Mouse (Mus musculus): Measurements from ENCODE around the gene BC107364. TPM values are rescaled to one million over a fixed set of nuclear protein-coding genes. Genes with fewer than 3 reads are reported as not detected.
"Not testable (repeated sequence)": the region's sequence is repeated elsewhere in the genome, so short reads cannot be mapped to it uniquely, and the experiment has no call there.

The BC107364 gene
- not detected in 2 replicates for polyA plus RNA-seq (2015; fragmentation: Nextera tagmentation; extraction: Ambion mirVana)

- not testable (repeated sequence) for H3K4me2 ChIP-seq; H3K9ac ChIP-seq; H3K4me1 ChIP-seq (replicated peaks); H3K27ac ChIP-seq (replicated peaks); H3K36me3 ChIP-seq; H3K4me3 ChIP-seq; H3K9me3 ChIP-seq
- peaks cover 15% of the 10 kb centered on the region for H3K27me3 ChIP-seq
- WGBS, result no CpG with 5 or more reads among the region's 48 CpGs
- 0 out of 2 replicates have a peak, but pooled peaks have one; percentile 21 for ATAC-seq (ENCODE audit: low FRiP score, low read depth)
Measured at GRCm38 (mm10) chr3:96452262-96452661, at the start of gene BC107364. Gene BC107364 (minus strand): TSS chr3:96452306.

- Histone ChIP-seq H3K9ac (peak overlapping the region; percentile 39), H3K4me1 (replicated peaks) (peaks cover 15% of the 10 kb centered on the region), H3K27ac (replicated peaks) (peak overlapping the region; percentile 66; the same call in 1 of the 2 replicates), H3K4me2 (peak overlapping the region; percentile 92), H3K27me3 (no peaks in the 10 kb centered on the region), H3K9me3 (no peaks in the 10 kb centered on the region), H3K36me3 (no peaks in the 10 kb centered on the region), H3K4me3 (peak overlapping the region; percentile 72)
- ATAC-seq (ENCODE audit: low FRiP score, low read depth), result peak; percentile 70
- 0% methylated on average over 32 of the region's 32 CpGs for WGBS
Measured at GRCm38 (mm10) chr3:96501391-96502115, 49.4 kb upstream of the BC107364 start.

GRCm38 (mm10) chr3:96500691-96501265, 48.7 kb upstream of the BC107364 start:
- H3K27ac ChIP-seq (replicated peaks), result peak overlapping the region; percentile 86
- H3K36me3 ChIP-seq, result no peaks in the 10 kb centered on the region
- H3K9me3 ChIP-seq, result no peaks in the 10 kb centered on the region
- peaks cover 15% of the 10 kb centered on the region for H3K4me1 ChIP-seq (replicated peaks)
- WGBS, result under 1% methylated on average over 19 of the region's 19 CpGs
- H3K9ac ChIP-seq, result peak overlapping the region; percentile 72
- H3K27me3 ChIP-seq, result no peaks in the 10 kb centered on the region
- peak overlapping the region; percentile 92 for H3K4me2 ChIP-seq
- H3K4me3 ChIP-seq, result peak overlapping the region; percentile 72
- peak; percentile 58 for ATAC-seq (ENCODE audit: low FRiP score, low read depth)

GRCm38 (mm10) chr3:96500289-96500621, 48.1 kb upstream of the BC107364 start:
- H3K9ac ChIP-seq, result peak overlapping the region; percentile 72
- peak overlapping the region; percentile 72 for H3K4me3 ChIP-seq
- H3K9me3 ChIP-seq, result no peaks in the 10 kb centered on the region
- H3K4me1 ChIP-seq (replicated peaks), result peaks cover 15% of the 10 kb centered on the region
- WGBS, result under 1% methylated on average over 17 of the region's 17 CpGs
- peak overlapping the region; percentile 86 for H3K27ac ChIP-seq (replicated peaks)
- H3K4me2 ChIP-seq, result peak overlapping the region; percentile 92
- no peaks in the 10 kb centered on the region for H3K36me3 ChIP-seq
- no peaks in the 10 kb centered on the region for H3K27me3 ChIP-seq
- ATAC-seq (ENCODE audit: low FRiP score, low read depth), result peak; percentile 76

DNA sequence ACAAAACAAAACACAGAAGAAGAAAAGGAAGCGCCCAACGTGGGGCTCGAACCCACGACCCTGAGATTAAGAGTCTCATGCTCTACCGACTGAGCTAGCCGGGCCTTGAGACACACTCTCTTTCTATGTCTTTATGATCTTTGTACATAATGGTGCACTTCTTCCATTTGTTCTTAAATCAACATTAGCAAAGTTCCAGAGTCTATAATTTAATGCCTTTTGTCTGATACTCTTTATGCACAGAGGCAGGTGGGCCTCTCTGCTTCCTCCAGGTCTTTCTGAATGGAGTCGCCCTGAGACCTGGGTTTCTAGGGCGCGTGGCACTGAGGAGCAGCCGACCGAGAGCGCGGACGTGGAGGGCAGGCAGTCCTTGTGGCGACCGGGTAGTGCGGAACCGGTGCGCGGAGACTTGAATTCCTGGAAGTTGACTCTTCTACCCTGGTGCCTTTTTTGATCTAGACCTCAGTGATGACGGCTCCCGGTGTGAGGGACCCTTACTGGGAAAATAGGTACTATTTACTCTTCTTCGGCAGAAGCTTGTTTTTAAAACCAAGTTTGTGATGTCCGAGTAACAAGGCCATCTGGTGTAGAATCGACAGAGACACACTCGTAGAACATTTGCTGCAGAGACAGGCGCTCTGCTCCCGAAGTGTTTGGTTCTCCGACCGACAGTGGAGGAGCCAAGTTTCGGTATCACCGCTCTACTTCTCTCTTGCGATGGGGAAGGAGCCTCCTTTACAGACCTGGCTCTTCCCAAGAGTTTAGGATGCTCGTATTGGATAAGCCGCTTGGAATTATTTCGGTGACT, 47.6 kb upstream of the BC107364 start:
- peak overlapping the region; percentile 80 for H3K27ac ChIP-seq (replicated peaks)
- H3K27me3 ChIP-seq, result no peaks in the 10 kb centered on the region
- H3K4me1 ChIP-seq (replicated peaks), result peaks cover 15% of the 10 kb centered on the region
- under 1% methylated on average over 36 of the region's 36 CpGs for WGBS
- peak overlapping the region; percentile 92 for H3K4me2 ChIP-seq
- ATAC-seq (ENCODE audit: low FRiP score, low read depth), result peak; percentile 42
- no peaks in the 10 kb centered on the region for H3K9me3 ChIP-seq
- peak overlapping the region; percentile 72 for H3K4me3 ChIP-seq
- H3K36me3 ChIP-seq, result no peaks in the 10 kb centered on the region
- H3K9ac ChIP-seq, result peak overlapping the region; percentile 71

GRCm38 (mm10) chr3:96498476-96499245, 46.6 kb upstream of the BC107364 start:
- H3K27ac ChIP-seq (replicated peaks), result peak overlapping the region; percentile 32
- no peaks in the 10 kb centered on the region for H3K9me3 ChIP-seq
- no peaks in the 10 kb centered on the region for H3K36me3 ChIP-seq
- 82% methylated on average over 4 of the region's 4 CpGs for WGBS
- no peak overlapping the region for H3K9ac ChIP-seq
- peak overlapping the region; percentile 72 for H3K4me3 ChIP-seq
- peaks cover 15% of the 10 kb centered on the region for H3K4me1 ChIP-seq (replicated peaks)
- H3K4me2 ChIP-seq, result peak overlapping the region; percentile 92
- no peak for ATAC-seq (ENCODE audit: low FRiP score, low read depth)
- H3K27me3 ChIP-seq, result no peaks in the 10 kb centered on the region

GRCm38 (mm10) chr3:96497451-96498028, 45.4 kb upstream of the BC107364 start:
- Histone ChIP-seq H3K4me1 (replicated peaks) (peaks cover 9% of the 10 kb centered on the region), H3K4me2 (peak overlapping the region; percentile 93), H3K27me3 (no peaks in the 10 kb centered on the region), H3K27ac (replicated peaks) (peak overlapping the region; percentile 62), H3K4me3 (peak overlapping the region; percentile 63), H3K9ac (peak overlapping the region; percentile 57), H3K9me3 (no peaks in the 10 kb centered on the region), H3K36me3 (no peaks in the 10 kb centered on the region)
- WGBS, result under 1% methylated on average over 19 of the region's 19 CpGs
- ATAC-seq (ENCODE audit: low FRiP score, low read depth), result peak; percentile 62

DNA sequence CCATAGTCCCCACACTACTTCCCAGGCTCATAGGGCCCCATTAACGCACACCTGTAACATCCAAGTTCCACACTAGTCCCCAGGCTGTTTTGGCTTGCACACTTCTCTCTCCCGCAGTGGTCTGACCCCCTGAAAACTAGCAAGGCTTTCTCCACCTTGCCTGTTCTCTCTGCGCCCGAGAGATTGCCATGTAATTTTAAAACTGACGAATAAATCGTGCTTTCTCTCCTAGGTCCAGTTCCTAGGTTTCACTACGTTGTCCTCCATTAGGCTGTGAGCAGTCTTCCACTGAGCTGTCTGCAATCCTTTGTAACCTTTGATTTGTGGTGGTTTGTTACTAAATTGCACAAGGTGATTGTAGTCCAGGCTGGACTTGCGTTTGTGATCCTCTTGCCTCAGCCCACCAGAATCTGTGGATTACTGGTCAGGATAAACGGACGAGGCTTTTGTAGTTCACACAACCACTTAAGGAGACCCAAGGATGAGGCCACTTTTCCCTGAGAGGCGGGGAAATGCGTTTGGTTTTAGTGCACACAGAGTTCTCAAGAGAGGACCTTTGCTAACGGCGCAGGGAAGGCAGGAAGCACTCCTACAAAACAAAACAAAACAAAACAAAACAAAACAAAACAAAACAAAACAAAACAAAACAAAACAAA, 44.6 kb upstream of the BC107364 start:
- not testable (repeated sequence) for H3K9me3 ChIP-seq; H3K36me3 ChIP-seq; ATAC-seq (ENCODE audit: low FRiP score, low read depth); H3K27me3 ChIP-seq; H3K4me1 ChIP-seq (replicated peaks)
- Histone ChIP-seq H3K4me3 (peak overlapping the region; percentile 63), H3K27ac (replicated peaks) (0 out of 2 replicates have a peak overlapping the region, but pooled peaks have one; percentile 61), H3K4me2 (peak overlapping the region; percentile 93), H3K9ac (peak overlapping the region; percentile 57; the same call in 1 of the 2 replicates)
- 18% methylated on average over 14 of the region's 14 CpGs for WGBS

- peak overlapping the region; percentile 93; the same call in 1 of the 2 replicates for H3K4me2 ChIP-seq
Measured at GRCm38 (mm10) chr3:96496216-96496615, 44.1 kb upstream of the BC107364 start.

GRCm38 (mm10) chr3:96495490-96496210, 43.5 kb upstream of the BC107364 start:
- Histone ChIP-seq H3K27ac (replicated peaks) (no peak overlapping the region), H3K4me2 (no peak overlapping the region), H3K9me3 (no peaks in the 10 kb centered on the region), H3K36me3 (no peaks in the 10 kb centered on the region), H3K27me3 (no peaks in the 10 kb centered on the region), H3K4me3 (no peak overlapping the region), H3K4me1 (replicated peaks) (peaks cover 4% of the 10 kb centered on the region; the same call in 1 of the 2 replicates), H3K9ac (no peak overlapping the region)
- 100% methylated on average over 1 of the region's 1 CpGs for WGBS
- no peak for ATAC-seq (ENCODE audit: low FRiP score, low read depth)

More at GRCm38 (mm10) chr3:96496216-96496615, 44.1 kb upstream of the BC107364 start:
- H3K9ac ChIP-seq, result no peak overlapping the region
- 61% methylated on average over 7 of the region's 7 CpGs for WGBS
- H3K27me3 ChIP-seq, result no peaks in the 10 kb centered on the region
- ATAC-seq (ENCODE audit: low FRiP score, low read depth), result no peak
- peak overlapping the region; percentile 63; the same call in 1 of the 2 replicates for H3K4me3 ChIP-seq
- peaks cover 4% of the 10 kb centered on the region; the same call in 1 of the 2 replicates for H3K4me1 ChIP-seq (replicated peaks)
- no peaks in the 10 kb centered on the region for H3K9me3 ChIP-seq
- H3K27ac ChIP-seq (replicated peaks), result no peak overlapping the region
- H3K36me3 ChIP-seq, result no peaks in the 10 kb centered on the region

Data from hindbrain, embryonic 15.5 days (tissue).